Mouse (Mus musculus): Measurements from ENCODE around the gene Atp6v1g2.

GRCm38 (mm10) chr17:35245731-35246623 is 12.5 kb downstream of the Atp6v1g2 start:
- no peak for TF ChIP-seq ZC3H11A (IDR thresholded peaks at IDR 0.05; ENCODE audit: borderline replicate concordance, low read depth, low read length)
- TF ChIP-seq MAFK (IDR thresholded peaks at IDR 0.05; ENCODE audit: insufficient read depth, low read depth, low read length): no peak
- TF ChIP-seq CHD2 (IDR thresholded peaks at IDR 0.05; ENCODE audit: low read depth, low read length): no peak
